Mouse (Mus musculus): Measurements from ENCODE around the gene S100a11. TPM values are rescaled to one million over a fixed set of nuclear protein-coding genes. Genes with fewer than 3 reads are reported as not detected.
A peak's percentile ranks its signal among the peaks of the same experiment; 100 is the strongest.

S100a11 gene
- total RNA-seq (2014; rRNA removed) (9.7 and 16.4 TPM in 2 replicates), polyA plus RNA-seq (2015; fragmentation: Nextera tagmentation; extraction: Ambion mirVana) (234 and 235 TPM in 2 replicates)

DNA sequence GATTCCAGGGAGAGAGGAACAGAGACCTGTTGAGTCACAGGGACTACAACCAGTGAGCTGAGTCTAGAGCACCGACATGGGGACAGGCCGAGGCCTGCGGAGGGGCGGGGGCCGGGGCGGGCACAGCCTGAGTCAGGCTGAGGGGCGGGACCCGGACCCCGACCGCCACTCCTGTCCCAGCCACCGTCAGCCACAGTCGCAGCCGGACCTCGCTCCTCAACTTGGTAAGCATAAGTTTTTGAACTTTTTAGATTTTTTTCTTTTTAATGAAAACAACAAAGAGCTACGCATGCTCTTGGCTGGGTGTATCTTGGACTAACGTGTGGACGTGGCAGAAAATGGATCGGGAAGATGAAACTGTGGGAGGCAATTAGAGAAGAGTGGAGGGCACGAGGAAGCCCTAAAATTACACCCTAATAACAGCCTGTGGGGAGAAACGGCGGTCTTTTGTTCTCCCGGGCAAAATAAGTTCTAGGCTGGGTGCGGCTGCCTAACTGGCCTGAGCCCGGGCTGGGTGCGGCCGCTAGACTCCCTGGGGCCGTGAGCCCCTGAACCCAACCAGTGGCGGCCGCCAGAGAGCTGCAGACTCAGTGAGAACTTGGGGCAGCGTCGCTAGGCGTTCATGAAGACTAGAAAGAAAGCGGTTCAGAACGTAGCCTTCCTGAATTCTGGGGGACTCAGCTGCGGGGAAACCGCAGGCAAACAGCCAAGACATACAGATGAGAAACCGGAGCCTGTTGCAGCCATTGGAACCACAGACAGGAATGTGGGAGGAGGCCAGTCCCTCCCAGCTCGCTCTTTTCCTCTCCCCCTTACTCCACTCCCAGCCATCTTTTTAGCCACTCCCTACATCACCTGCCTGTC is at the start of gene S100a11:
Gene S100a11 (plus strand): TSS at position 159 of the 864 bp plus-strand sequence.
- Histone ChIP-seq H3K4me1 (ENCODE audit: insufficient read depth, low read length) (no peaks in the 10 kb centered on the region), H3K27ac (peak within 1 kb of the TSS; percentile 52; the same call in 1 of the 2 replicates), H3K9me3 (ENCODE audit: low read length) (no peaks in the 10 kb centered on the region), H3K36me3 (ENCODE audit: insufficient read depth, low read length) (no peaks in the 10 kb centered on the region), H3K4me2 (ENCODE audit: low read depth, low read length) (peak within 1 kb of the TSS; percentile 80), H3K4me3 (ENCODE audit: low read length) (peak within 1 kb of the TSS; percentile 46), H3K9ac (replicated peaks; ENCODE audit: low read length) (peak within 1 kb of the TSS; percentile 60), H3K27me3 (ENCODE audit: insufficient read depth, low read length) (no peaks in the 10 kb centered on the region)
- under 1% methylated on average over 38 of the region's 38 CpGs for WGBS
- TF ChIP-seq CTCF (IDR thresholded peaks at IDR 0.05; ENCODE audit: low read depth): peak; percentile 20; the same call in 1 of the 2 replicates
- DNase-seq (ENCODE audit: low spot score): peak; percentile 37
- peak; percentile 85 for ATAC-seq

DNA sequence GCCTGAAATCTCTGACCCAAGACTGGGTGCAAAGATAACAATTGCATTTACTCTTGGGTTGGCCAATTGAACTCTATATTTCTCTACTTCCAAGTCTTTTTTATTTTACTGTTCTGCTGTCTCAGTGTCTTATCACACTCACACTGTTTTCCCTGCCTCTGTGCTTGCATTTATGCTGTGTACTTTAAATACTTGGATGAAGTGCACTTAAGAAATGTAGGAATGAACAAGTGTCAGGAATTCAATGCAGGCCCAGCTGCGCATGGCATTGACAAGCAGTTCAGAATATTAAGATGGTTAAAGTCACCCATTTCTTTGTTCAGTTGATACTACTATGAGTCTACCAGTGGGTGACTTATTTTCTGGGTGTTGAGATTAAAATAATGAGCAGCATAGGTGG is 40.2 kb upstream of the S100a11 start:
- no peak for TF ChIP-seq CTCF (IDR thresholded peaks at IDR 0.05; ENCODE audit: low read depth)
- ATAC-seq (no peak), DNase-seq (ENCODE audit: low spot score) (no peak)
- H3K9ac ChIP-seq (replicated peaks; ENCODE audit: low read length): no peak overlapping the region
- no peaks in the 10 kb centered on the region for H3K9me3 ChIP-seq (ENCODE audit: low read length)
- no peaks in the 10 kb centered on the region for H3K27me3 ChIP-seq (ENCODE audit: insufficient read depth, low read length)
- no peaks in the 10 kb centered on the region for H3K4me1 ChIP-seq (ENCODE audit: insufficient read depth, low read length)
- no peaks in the 10 kb centered on the region for H3K36me3 ChIP-seq (ENCODE audit: insufficient read depth, low read length)
- 94% methylated on average over 1 of the region's 1 CpGs for WGBS
- no peak overlapping the region for H3K4me2 ChIP-seq (ENCODE audit: low read depth, low read length)
- no peak overlapping the region for H3K27ac ChIP-seq
- no peak overlapping the region for H3K4me3 ChIP-seq (ENCODE audit: low read length)

- no peaks in the 10 kb centered on the region for H3K36me3 ChIP-seq (ENCODE audit: insufficient read depth, low read length)
- no peak for ATAC-seq
Measured at GRCm38 (mm10) chr3:93481982-93482616, 38.2 kb upstream of the S100a11 start.

GRCm38 (mm10) chr3:93485611-93486010 is 34.7 kb upstream of the S100a11 start:
- no peaks in the 10 kb centered on the region for H3K27me3 ChIP-seq (ENCODE audit: insufficient read depth, low read length)
- H3K4me2 ChIP-seq (ENCODE audit: low read depth, low read length): no peak overlapping the region
- H3K4me3 ChIP-seq (ENCODE audit: low read length): no peak overlapping the region
- 96% methylated on average over 3 of the region's 3 CpGs for WGBS
- no peaks in the 10 kb centered on the region for H3K4me1 ChIP-seq (ENCODE audit: insufficient read depth, low read length)
- no peaks in the 10 kb centered on the region for H3K9me3 ChIP-seq (ENCODE audit: low read length)
- no peak overlapping the region for H3K27ac ChIP-seq
- no peak for TF ChIP-seq CTCF (IDR thresholded peaks at IDR 0.05; ENCODE audit: low read depth)
- no peak overlapping the region for H3K9ac ChIP-seq (replicated peaks; ENCODE audit: low read length)
- ATAC-seq (no peak), DNase-seq (ENCODE audit: low spot score) (no peak)
- no peaks in the 10 kb centered on the region for H3K36me3 ChIP-seq (ENCODE audit: insufficient read depth, low read length)

More at GRCm38 (mm10) chr3:93481982-93482616, 38.2 kb upstream of the S100a11 start:
- TF ChIP-seq CTCF (IDR thresholded peaks at IDR 0.05; ENCODE audit: low read depth): no peak
- 81% methylated on average over 2 of the region's 2 CpGs for WGBS
- Histone ChIP-seq H3K9ac (replicated peaks; ENCODE audit: low read length) (no peak overlapping the region), H3K27ac (no peak overlapping the region), H3K4me2 (ENCODE audit: low read depth, low read length) (no peak overlapping the region), H3K27me3 (ENCODE audit: insufficient read depth, low read length) (no peaks in the 10 kb centered on the region), H3K4me3 (ENCODE audit: low read length) (no peak overlapping the region), H3K4me1 (ENCODE audit: insufficient read depth, low read length) (no peaks in the 10 kb centered on the region), H3K9me3 (ENCODE audit: low read length) (no peaks in the 10 kb centered on the region)
- DNase-seq (ENCODE audit: low spot score): no peak

DNA sequence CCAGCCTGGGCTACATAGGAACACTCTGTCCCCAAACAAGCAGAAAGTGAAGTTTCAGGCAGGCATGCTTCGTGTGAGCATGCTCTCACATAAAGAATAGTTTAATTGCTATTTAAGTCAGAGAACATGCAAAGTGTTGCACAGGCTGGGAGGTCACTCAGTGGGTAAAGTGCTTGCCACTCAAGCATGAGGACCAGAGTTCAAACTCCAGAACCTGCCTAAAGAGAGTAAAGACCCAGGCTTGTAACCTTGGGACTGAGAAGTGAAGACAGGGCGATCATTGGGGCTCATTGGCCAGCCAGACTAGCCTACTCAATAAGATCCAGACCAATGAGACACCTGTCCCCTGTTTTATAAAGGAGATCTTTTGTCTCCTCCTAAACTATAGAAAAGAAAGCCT is 31.7 kb upstream of the S100a11 start:
- Histone ChIP-seq H3K9ac (replicated peaks; ENCODE audit: low read length) (no peak overlapping the region), H3K4me1 (ENCODE audit: insufficient read depth, low read length) (no peaks in the 10 kb centered on the region), H3K4me3 (ENCODE audit: low read length) (no peak overlapping the region), H3K27ac (no peak overlapping the region), H3K27me3 (ENCODE audit: insufficient read depth, low read length) (no peaks in the 10 kb centered on the region), H3K36me3 (ENCODE audit: insufficient read depth, low read length) (no peaks in the 10 kb centered on the region), H3K9me3 (ENCODE audit: low read length) (no peaks in the 10 kb centered on the region), H3K4me2 (ENCODE audit: low read depth, low read length) (no peak overlapping the region)
- DNase-seq (ENCODE audit: low spot score) (no peak), ATAC-seq (no peak)
- 89% methylated on average over 2 of the region's 2 CpGs for WGBS
- TF ChIP-seq CTCF (IDR thresholded peaks at IDR 0.05; ENCODE audit: low read depth): no peak

DNA sequence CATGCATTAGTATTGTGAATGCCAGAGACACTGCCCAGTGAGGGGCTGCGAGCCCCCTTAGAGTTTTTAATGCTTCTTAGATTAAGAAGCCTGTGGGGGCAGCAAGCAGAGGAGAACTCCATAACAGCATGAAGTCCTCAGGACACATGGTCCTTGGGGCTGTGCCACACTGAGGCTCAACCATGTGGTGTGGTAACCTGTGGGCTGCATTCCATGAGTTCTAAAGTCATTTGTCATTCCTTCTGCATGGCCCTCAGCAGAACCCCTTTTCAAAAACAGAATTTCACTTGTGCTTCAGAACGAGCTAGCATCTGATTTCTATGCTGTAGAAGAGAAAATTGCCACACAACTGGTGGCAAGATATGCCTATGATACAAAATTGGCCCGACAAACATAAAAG is 28.1 kb upstream of the S100a11 start:
- Histone ChIP-seq H3K9ac (replicated peaks; ENCODE audit: low read length) (no peak overlapping the region), H3K9me3 (ENCODE audit: low read length) (no peaks in the 10 kb centered on the region), H3K4me3 (ENCODE audit: low read length) (no peak overlapping the region), H3K36me3 (ENCODE audit: insufficient read depth, low read length) (no peaks in the 10 kb centered on the region), H3K4me1 (ENCODE audit: insufficient read depth, low read length) (no peaks in the 10 kb centered on the region), H3K27ac (no peak overlapping the region), H3K27me3 (ENCODE audit: insufficient read depth, low read length) (no peaks in the 10 kb centered on the region), H3K4me2 (ENCODE audit: low read depth, low read length) (no peak overlapping the region)
- WGBS: 78% methylated on average over 3 of the region's 3 CpGs
- no peak for TF ChIP-seq CTCF (IDR thresholded peaks at IDR 0.05; ENCODE audit: low read depth)
- DNase-seq (ENCODE audit: low spot score) (no peak), ATAC-seq (no peak)

All from hindbrain, postnatal 0 days (tissue).